Comparison of ENCODE assay signal across 17 mouse cellular contexts in the genomic region with DNA sequence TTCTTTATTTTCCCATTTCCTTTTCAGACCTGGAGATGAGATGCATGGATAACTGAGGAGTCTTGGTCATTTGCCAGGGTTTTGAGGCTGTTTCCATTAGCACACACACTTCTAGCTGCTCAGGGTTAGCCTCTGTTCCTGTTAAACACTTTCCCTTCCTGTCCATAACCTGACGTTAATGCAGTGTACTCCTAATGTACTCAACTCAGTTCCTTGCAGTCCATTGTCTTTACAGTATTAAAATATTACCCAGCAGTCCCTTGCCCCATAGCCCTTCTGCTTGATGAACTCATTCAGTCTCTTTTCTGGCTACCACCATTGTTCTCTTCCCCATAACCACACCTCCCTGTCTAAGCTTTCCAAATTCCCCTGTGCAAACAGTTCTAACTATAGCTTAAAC.
"Had no signal": no experiment of that assay in that cellular context is flagged by ENCODE, and none has a peak within 500 bp of the region (broad histone marks: within the 10 kb centered on the region; RNA-seq: fewer than 3 reads in every experiment).

No protein-coding gene starts in this region.

- H3K4me1 ChIP-seq: kidney, embryonic 15.5 days; liver, embryonic 15.5 days; megakaryocyte, embryonic 14.5 days; midbrain, embryonic 15.5 days; neural tube, embryonic 12.5 days had no signal

- H3K4me2 ChIP-seq: kidney, embryonic 15.5 days; limb, embryonic 13.5 days; liver, embryonic 11.5 days; liver, embryonic 15.5 days; midbrain, embryonic 11.5 days; midbrain, embryonic 15.5 days; neural tube, embryonic 12.5 days had no signal

- H3K27ac ChIP-seq: kidney, embryonic 15.5 days; limb, embryonic 13.5 days; liver, embryonic 15.5 days; macrophage; midbrain, embryonic 15.5 days; neural tube, embryonic 12.5 days had no signal

- H3K4me3 ChIP-seq: kidney, embryonic 15.5 days; limb, embryonic 13.5 days; liver, embryonic 15.5 days; megakaryocyte, embryonic 14.5 days; midbrain, embryonic 15.5 days; neural tube, embryonic 12.5 days had no signal

- DNase-seq: kidney, adult 2 months; kidney, postnatal 36 days; layer of hippocampus, adult 9-11 months; lung, adult 2 months; retina, postnatal 1 day; right cerebral cortex, postnatal 4 days; spleen, adult 18-20 months; thymus, postnatal 4 days had no signal

- H3K9me3 ChIP-seq: kidney, embryonic 15.5 days; limb, embryonic 13.5 days; liver, embryonic 15.5 days; megakaryocyte, embryonic 14.5 days; midbrain, embryonic 15.5 days; neural tube, embryonic 12.5 days had no signal

- ATAC-seq: midbrain, embryonic 15.5 days had no signal

- H3K36me3 ChIP-seq: kidney, embryonic 15.5 days; limb, embryonic 13.5 days; liver, embryonic 15.5 days; midbrain, embryonic 15.5 days; neural tube, embryonic 12.5 days had no signal

- H3K9ac ChIP-seq: kidney, embryonic 15.5 days; limb, embryonic 13.5 days; liver, embryonic 15.5 days; midbrain, embryonic 15.5 days; neural tube, embryonic 12.5 days had no signal

- H3K27me3 ChIP-seq: kidney, embryonic 15.5 days; limb, embryonic 13.5 days; liver, embryonic 15.5 days; megakaryocyte, embryonic 14.5 days; midbrain, embryonic 15.5 days; neural tube, embryonic 12.5 days had no signal
